Mouse (Mus musculus) MEL (cell line): ENCODE data around the gene Ostm1.

Experiments used
- BHLHE40 ChIP-seq: IDR thresholded peaks from 2 replicates; pipeline ENCODE4 v1.6.1; 2012; ENCODE audit warnings: low read depth, mild to moderate bottlenecking, inconsistent platforms, low read length, improper control_type of control experiment, borderline replicate concordance
- CTCF ChIP-seq, 3 experiments: IDR thresholded peaks in 2 of 3; conservative IDR thresholded peaks in 1 of 3; 2 replicates each; pipeline ENCODE4 v1.5.1; 2011 to 2012; ENCODE audit warnings: low read length in 3 of 3, low read depth in 2 of 3, mild to moderate bottlenecking in 2 of 3, improper control_type of control experiment in 1 of 3, inconsistent platforms in 1 of 3, mixed read lengths in 1 of 3, moderate library complexity in 1 of 3; ENCODE audit not compliant: control insufficient read depth in 1 of 3, insufficient read depth in 1 of 3, poor library complexity in 1 of 3, severe bottlenecking in 1 of 3
- GABPA ChIP-seq: IDR thresholded peaks from 2 replicates; pipeline ENCODE4 v1.6.1; 2012; ENCODE audit warnings: low read depth, mild to moderate bottlenecking, inconsistent platforms, low read length, improper control_type of control experiment, moderate library complexity
- JUND ChIP-seq: IDR thresholded peaks from 2 replicates; pipeline ENCODE4 v1.6.1; 2011; ENCODE audit warnings: low read depth, mild to moderate bottlenecking, improper control_type of control experiment, low read length
- MAX ChIP-seq: IDR thresholded peaks from 2 replicates; pipeline ENCODE4 v1.6.1; 2011; ENCODE audit warnings: low read length, improper control_type of control experiment
- MYC ChIP-seq: IDR thresholded peaks from 2 replicates; pipeline ENCODE4 v1.6.1; 2011; ENCODE audit warnings: low read depth, mild to moderate bottlenecking, low read length, improper control_type of control experiment, moderate library complexity
- NRF1 ChIP-seq: IDR thresholded peaks from 2 replicates; pipeline ENCODE4 v1.6.1; 2014; ENCODE audit warnings: low read depth, mild to moderate bottlenecking, inconsistent platforms, low read length, improper control_type of control experiment, moderate library complexity; ENCODE audit not compliant: poor library complexity, insufficient read depth, severe bottlenecking
- POLR2A ChIP-seq, 2 experiments: IDR thresholded peaks; 2 replicates each; pipeline ENCODE4 v1.6.1; 2011 to 2012; ENCODE audit warnings: low read length in 2 of 2, mild to moderate bottlenecking in 2 of 2, control low read depth in 1 of 2, improper control_type of control experiment in 1 of 2, low read depth in 1 of 2, moderate library complexity in 1 of 2; ENCODE audit not compliant: control insufficient read depth in 1 of 2, insufficient read depth in 1 of 2, poor library complexity in 1 of 2
- RAD21 ChIP-seq: IDR thresholded peaks from 2 replicates; pipeline ENCODE4 v1.6.1; 2011; ENCODE audit warnings: mild to moderate bottlenecking, low read depth, low read length, improper control_type of control experiment
- RCOR1 ChIP-seq: IDR thresholded peaks from 2 replicates; pipeline ENCODE4 v1.6.1; 2012; ENCODE audit warnings: low read depth, mild to moderate bottlenecking, inconsistent platforms, low read length, improper control_type of control experiment
- TCF12 ChIP-seq: IDR thresholded peaks from 2 replicates; pipeline ENCODE4 v1.6.1; 2014; ENCODE audit warnings: low read depth, mild to moderate bottlenecking, inconsistent platforms, low read length, improper control_type of control experiment, moderate library complexity
- ZKSCAN1 ChIP-seq: IDR thresholded peaks from 2 replicates; pipeline ENCODE4 v1.6.1; 2012; ENCODE audit warnings: low read depth, mild to moderate bottlenecking, inconsistent platforms, low read length, improper control_type of control experiment, moderate library complexity

DNA sequence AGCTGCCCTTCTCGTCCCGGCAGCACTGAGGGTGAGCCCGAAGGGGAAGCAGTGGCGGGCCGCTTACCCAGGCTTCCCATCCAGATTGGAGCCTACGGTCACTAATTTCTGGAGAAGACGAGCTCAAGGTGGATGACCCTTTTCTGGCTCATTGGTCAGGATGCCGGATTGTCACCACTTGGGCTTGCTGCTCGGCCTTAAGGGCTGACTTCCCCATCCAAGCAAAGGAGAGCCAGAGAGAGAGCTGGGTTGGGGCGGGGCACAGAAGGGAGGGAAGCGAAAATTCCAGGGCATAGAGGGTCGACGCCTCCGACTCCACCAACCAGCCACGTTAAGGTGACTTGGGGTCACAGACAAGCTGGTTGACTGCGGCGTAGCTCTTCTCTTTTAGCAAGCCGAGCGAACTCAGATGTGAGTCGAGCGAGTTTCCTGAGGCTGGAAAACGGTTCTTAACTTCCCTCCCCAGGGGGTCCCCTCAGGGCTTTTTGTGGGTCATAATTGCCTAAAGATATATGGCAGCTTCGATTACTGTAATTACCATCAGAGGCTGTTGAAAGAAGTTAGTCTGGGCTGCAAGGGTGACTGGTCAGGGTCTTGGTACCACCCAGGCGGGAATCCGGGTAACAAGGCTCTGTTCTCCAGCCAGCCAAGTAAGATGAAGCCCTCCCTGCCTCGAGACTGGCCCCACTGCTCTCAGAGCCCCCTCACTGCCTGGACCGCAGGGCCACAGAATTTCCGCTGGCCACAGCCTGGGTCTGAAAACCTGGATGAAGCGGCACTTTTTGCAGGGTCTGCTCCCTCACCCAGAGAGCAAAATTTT lies 3.3 kb upstream of the Ostm1 start:
- TF ChIP-seq CTCF (IDR thresholded peaks at IDR 0.05 in 2 of 3, conservative IDR thresholded peaks at IDR 0.05 in 1 of 3; ENCODE audit: control insufficient read depth in 1 of 3, insufficient read depth in 1 of 3, low read depth in 2 of 3, low read length in 3 of 3, poor library complexity in 1 of 3, severe bottlenecking in 1 of 3) (no peak), NRF1 (no peak), RCOR1 (no peak), GABPA (no peak), POLR2A (IDR thresholded peaks at IDR 0.05; ENCODE audit: control insufficient read depth in 1 of 2, insufficient read depth in 1 of 2, low read depth in 1 of 2, low read length in 2 of 2, poor library complexity in 1 of 2) (no peak), MYC (no peak), RAD21 (no peak), TCF12 (no peak), MAX (no peak), BHLHE40 (no peak), ZKSCAN1 (no peak), JUND (no peak)
